Mouse (Mus musculus) left cerebral cortex, postnatal 10 days (tissue): ENCODE results near the gene Ppp1r32. TPM values are rescaled to one million over a fixed set of nuclear protein-coding genes. Genes with fewer than 3 reads are reported as not detected.

Experiments used
- DNase-seq, 2 experiments: peaks; one replicate each; pipeline ENCODE4 v3.0.0; 2021 to 2022; ENCODE audit warnings: low spot score in 2 of 2, mixed read lengths in 1 of 2; ENCODE audit errors: extremely low spot score in 1 of 2
- intact Hi-C: fragments of 180-260 bp; cut with DNase I; formaldehyde crosslinking; loops from one replicate; pipeline ENCODE4 v1.15.1; 2025
- total RNA-seq, 2 experiments: library from RNA; stranded (reverse); gene quantifications; 2 replicates each; pipeline ENCODE4 v1.2.3; 2021

The Ppp1r32 gene
- total RNA-seq, 2 experiments from 2014 or later = 0.83 to 2.0 TPM

GRCm38 (mm10) chr19:10464427-10464826 lies 18.3 kb downstream of the Ppp1r32 start:
- no peak for DNase-seq

GRCm38 (mm10) chr19:10461584-10461983 lies 21.1 kb downstream of the Ppp1r32 start:
- intact Hi-C loops = no loop called here
- DNase-seq = no peak

More at GRCm38 (mm10) chr19:10464427-10464826, 18.3 kb downstream of the Ppp1r32 start:
- intact Hi-C loops = no loop called here

GRCm38 (mm10) chr19:10459907-10460306 lies 22.8 kb downstream of the Ppp1r32 start:
- no peak for DNase-seq
- intact Hi-C loops = no loop called here

GRCm38 (mm10) chr19:10458096-10458495 lies 24.6 kb downstream of the Ppp1r32 start:
- intact Hi-C loops = no loop called here
- DNase-seq = peak in 1 of 2 experiments; percentile 64

- intact Hi-C loops = no loop called here
- peak in 1 of 2 experiments; percentile 82 for DNase-seq
Observed at GRCm38 (mm10) chr19:10457484-10457800, 25.3 kb downstream of the Ppp1r32 start.

- intact Hi-C loops = no loop called here
- peak; percentile 55 to 82 for DNase-seq
Observed at GRCm38 (mm10) chr19:10456752-10457483, 25.8 kb downstream of the Ppp1r32 start, which contains the start of gene Lrrc10b. Gene Lrrc10b (minus strand): TSS chr19:10457473.

- intact Hi-C loops = no loop called here
- no peak for DNase-seq
Observed at GRCm38 (mm10) chr19:10455437-10455806, 27.3 kb downstream of the Ppp1r32 start.

GRCm38 (mm10) chr19:10454718-10455436 lies 27.9 kb downstream of the Ppp1r32 start:
- intact Hi-C loops = no loop called here
- peak in 1 of 2 experiments; percentile 39 for DNase-seq

- peak; percentile 70 to 82 for DNase-seq
- intact Hi-C loops = loop anchor here (1.0 kb wide), 1 partner anchor 34 kb away; no protein-coding TSS in a partner anchor
Observed at GRCm38 (mm10) chr19:10449708-10450107, 33.0 kb downstream of the Ppp1r32 start.

GRCm38 (mm10) chr19:10449190-10449589 lies 33.5 kb downstream of the Ppp1r32 start:
- no peak for DNase-seq
- intact Hi-C loops = loop anchor here (1.0 kb wide), 1 partner anchor 34 kb away; no protein-coding TSS in a partner anchor

GRCm38 (mm10) chr19:10448275-10448674 lies 34.5 kb downstream of the Ppp1r32 start:
- no peak for DNase-seq
- intact Hi-C loops = no loop called here

GRCm38 (mm10) chr19:10444685-10445369 lies 37.9 kb downstream of the Ppp1r32 start:
- intact Hi-C loops = no loop called here
- DNase-seq = no peak

- no peak for DNase-seq
- intact Hi-C loops = no loop called here
Observed at GRCm38 (mm10) chr19:10437521-10437920, 45.2 kb downstream of the Ppp1r32 start.

GRCm38 (mm10) chr19:10436726-10437125 lies 46.0 kb downstream of the Ppp1r32 start:
- intact Hi-C loops = no loop called here

GRCm38 (mm10) chr19:10435908-10436307 lies 46.8 kb downstream of the Ppp1r32 start:
- DNase-seq = peak; percentile 59 to 67
- intact Hi-C loops = no loop called here

More at GRCm38 (mm10) chr19:10436726-10437125, 46.0 kb downstream of the Ppp1r32 start:
- no peak for DNase-seq

GRCm38 (mm10) chr19:10434927-10435326 lies 47.8 kb downstream of the Ppp1r32 start:
- intact Hi-C loops = loop anchor here (5.0 kb wide), 1 partner anchor 103 kb away; no protein-coding TSS in a partner anchor
- no peak for DNase-seq

GRCm38 (mm10) chr19:10433879-10434540 lies 48.7 kb downstream of the Ppp1r32 start:
- intact Hi-C loops = loop anchor here (2.0 to 5.0 kb wide), 2 partner anchors 43 to 102 kb away; no protein-coding TSS in a partner anchor
- peak in 1 of 2 experiments; percentile 45 for DNase-seq

GRCm38 (mm10) chr19:10433225-10433624 lies 49.5 kb downstream of the Ppp1r32 start:
- intact Hi-C loops = loop anchor here (2.0 to 5.0 kb wide), 2 partner anchors 42 to 101 kb away; no protein-coding TSS in a partner anchor
- DNase-seq = no peak

- no peak for DNase-seq
- intact Hi-C loops = loop anchor here (2.0 to 5.0 kb wide), 2 partner anchors 41 to 100 kb away; no protein-coding TSS in a partner anchor
Observed at GRCm38 (mm10) chr19:10431841-10432240, 50.9 kb downstream of the Ppp1r32 start.
